In the genomic region with DNA sequence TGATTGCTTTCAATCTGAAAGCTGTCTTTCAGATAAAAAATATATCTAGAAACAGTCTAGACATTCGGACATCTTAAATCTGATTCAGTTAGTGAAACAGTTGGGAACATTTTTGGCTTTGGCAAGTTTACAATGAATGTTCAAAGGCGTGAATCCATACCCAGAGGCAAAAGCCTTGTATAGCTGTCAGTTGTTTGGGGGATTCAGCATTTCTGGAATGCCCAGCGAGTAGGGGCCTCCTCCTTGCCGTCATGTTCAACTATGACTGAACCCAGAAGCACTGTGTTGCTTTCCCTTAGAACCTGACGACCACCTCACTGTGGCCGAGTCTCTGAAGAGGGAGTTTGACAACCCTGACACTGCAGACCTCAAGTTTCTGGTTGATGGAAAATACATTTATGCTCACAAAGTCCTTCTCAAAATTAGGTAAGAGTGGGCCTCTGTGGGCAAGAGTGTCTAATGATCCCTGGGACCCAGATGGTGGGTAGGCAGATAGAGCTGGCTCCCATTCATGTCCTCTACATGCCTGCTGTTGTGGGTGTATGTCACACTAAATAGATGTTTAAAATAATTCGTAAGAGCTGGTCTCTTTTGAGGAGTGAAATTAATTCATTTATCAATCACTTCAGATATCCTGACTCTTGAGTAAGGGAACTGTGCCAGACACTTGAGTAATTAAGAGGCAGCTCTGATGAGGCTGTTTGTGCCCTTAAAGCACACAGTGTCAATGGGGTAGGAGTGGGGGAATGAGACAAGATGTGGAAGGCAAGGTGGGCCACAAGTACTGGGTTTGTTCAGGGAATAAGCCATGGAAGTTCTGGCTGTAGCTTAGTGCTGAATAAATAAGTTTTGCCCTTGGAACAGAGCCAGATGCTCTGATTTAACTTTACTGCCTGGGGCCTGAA, we compare ENCODE assay signal across 12 mouse cellular contexts. TPM values are rescaled to one million over a fixed set of nuclear protein-coding genes. Genes with fewer than 3 reads are reported as not detected.
A peak's percentile ranks its signal among the peaks of the same experiment; 100 is the strongest.
DNase-seq lines count a peak whose midpoint lies in the region; ATAC-seq and TF ChIP-seq lines count a peak whose summit lies in the region.
"Had no signal": no experiment of that assay in that cellular context is flagged by ENCODE, and none has a peak within 500 bp of the region (broad histone marks: within the 10 kb centered on the region; RNA-seq: fewer than 3 reads in every experiment).

No protein-coding gene starts in this region.

- no peak for TF ChIP-seq CTCF in liver, adult 2 months (IDR thresholded peaks at IDR 0.05; ENCODE audit: low read depth, low read length)
- no peak for TF ChIP-seq CTCF in cortical plate, adult 2 months (IDR thresholded peaks at IDR 0.05; ENCODE audit: extremely low read depth, insufficient read depth, low read length)

- peaks cover 22% of the 10 kb centered on the region for H3K4me1 ChIP-seq in forebrain, embryonic 13.5 days
- H3K4me1 ChIP-seq in forebrain, embryonic 10.5 days, result peaks cover 12% of the 10 kb centered on the region
- peaks cover 57% of the 10 kb centered on the region for H3K4me1 ChIP-seq in liver, adult 2 months (ENCODE audit: control insufficient read depth, insufficient read depth, low read length)
- H3K4me1 ChIP-seq in cortical plate, adult 2 months (ENCODE audit: control insufficient read depth, insufficient read depth, low read length), result peaks cover 10% of the 10 kb centered on the region

- ATAC-seq in forebrain, embryonic 13.5 days, result peak; percentile 67

- H3K4me2 ChIP-seq in forebrain, embryonic 13.5 days, result no peak overlapping the region
- H3K4me2 ChIP-seq: hindbrain, embryonic 14.5 days had no signal

- no peaks in the 10 kb centered on the region for H3K9me3 ChIP-seq in forebrain, embryonic 13.5 days (replicated peaks)
- no peaks in the 10 kb centered on the region for H3K9me3 ChIP-seq in forebrain, embryonic 10.5 days

- no peak for DNase-seq in forebrain, embryonic 10.5 days (ENCODE audit: extremely low spot score, low spot score)
- DNase-seq in liver, adult 2 months (ENCODE audit: extremely low read depth, low read depth, low spot score), result peak; percentile 31
- DNase-seq in liver, result no peak
- peak; percentile 53 to 62 for DNase-seq in layer of hippocampus, postnatal 36 days
- no peak for DNase-seq in lung, postnatal 14 days
- DNase-seq in spleen, adult 12 weeks (ENCODE audit: low spot score), result no peak
- DNase-seq: embryo, embryonic 11 days; kidney, adult 8-10 months had no signal

- no peak for TF ChIP-seq POLR2A in liver, adult 2 months (IDR thresholded peaks at IDR 0.05; ENCODE audit: extremely low read depth, insufficient read depth, low read length)
- TF ChIP-seq POLR2A in cortical plate, adult 2 months (IDR thresholded peaks at IDR 0.05; ENCODE audit: extremely low read depth, insufficient read depth, low read length), result no peak

- no peak overlapping the region for H3K4me3 ChIP-seq in forebrain, embryonic 13.5 days
- H3K4me3 ChIP-seq in forebrain, embryonic 10.5 days, result no peak overlapping the region
- H3K4me3 ChIP-seq in liver, adult 2 months (ENCODE audit: insufficient read depth, low read depth, low read length), result no peak overlapping the region
- H3K4me3 ChIP-seq in cortical plate, adult 2 months (ENCODE audit: insufficient read depth, low read length), result no peak overlapping the region

- H3K36me3 ChIP-seq in forebrain, embryonic 13.5 days (ENCODE audit: poor library complexity, severe bottlenecking), result peaks cover 78% of the 10 kb centered on the region
- H3K36me3 ChIP-seq in forebrain, embryonic 10.5 days (replicated peaks), result peaks cover 100% of the 10 kb centered on the region
- H3K36me3 ChIP-seq in liver, adult 2 months (ENCODE audit: control insufficient read depth, insufficient read depth, low read length), result peaks cover 2% of the 10 kb centered on the region; the same call in 1 of the 2 replicates

- H3K9ac ChIP-seq in forebrain, embryonic 13.5 days, result no peak overlapping the region
- no peak overlapping the region; the same call in 1 of the 2 replicates for H3K9ac ChIP-seq in liver, adult 2 months (ENCODE audit: low read depth, low read length)
- H3K9ac ChIP-seq: hindbrain, embryonic 14.5 days; liver, embryonic 14.5 days had no signal

- H3K27me3 ChIP-seq in forebrain, embryonic 13.5 days, result no peaks in the 10 kb centered on the region
- H3K27me3 ChIP-seq in forebrain, embryonic 10.5 days (ENCODE audit: poor library complexity, severe bottlenecking), result no peaks in the 10 kb centered on the region
- no peaks in the 10 kb centered on the region for H3K27me3 ChIP-seq in liver, adult 2 months (ENCODE audit: control insufficient read depth, insufficient read depth, low read length)

- H3K27ac ChIP-seq in forebrain, embryonic 13.5 days, result peak overlapping the region; percentile 78
- H3K27ac ChIP-seq in forebrain, embryonic 10.5 days, result no peak overlapping the region
- peak overlapping the region; percentile 26; the same call in 1 of the 2 replicates for H3K27ac ChIP-seq in liver, adult 2 months (replicated peaks; ENCODE audit: insufficient read depth, low read depth, low read length)
- H3K27ac ChIP-seq in cortical plate, adult 2 months (ENCODE audit: insufficient read depth, low read length), result 0 out of 2 replicates have a peak overlapping the region, but pooled peaks have one; percentile 70
- H3K27ac ChIP-seq: hindbrain, embryonic 14.5 days; liver, embryonic 14.5 days had no signal

- no peaks in the 10 kb centered on the region for H3K79me2 ChIP-seq in liver, adult 2 months (ENCODE audit: control insufficient read depth, insufficient read depth, low read length)

- 64% methylated on average over 7 of the region's 7 CpGs for WGBS in forebrain, embryonic 13.5 days
- 85% methylated on average over 7 of the region's 7 CpGs for WGBS in forebrain, embryonic 10.5 days
- 89% methylated on average over 7 of the region's 7 CpGs for WGBS in liver, adult 2 months

RNA-seq across cellular contexts. Expression of gene Rcbtb2, which starts 51.5 kb away (rescaled TPM):
- polyA plus RNA-seq in forebrain, embryonic 13.5 days (2015; fragmentation: Nextera tagmentation; extraction: Ambion mirVana), result 110 and 111 TPM in 2 replicates
- polyA plus RNA-seq in forebrain, embryonic 10.5 days (2016; fragmentation: Nextera tagmentation; extraction: Ambion mirVana), result 165 and 168 TPM in 2 replicates
- total RNA-seq in liver, adult 2 months (2014; rRNA removed), result 30.3 and 32.6 TPM in 2 replicates
- polyA plus RNA-seq in liver, adult 2 months (2012; rRNA removed), result 26.0 and 28.0 TPM in 2 replicates
- 22.9 and 23.8 TPM in 2 replicates for polyA plus RNA-seq in cortical plate, adult 2 months (2012; rRNA removed)
- total RNA-seq in layer of hippocampus, postnatal 36 days (2021), result 10 to 100 TPM; 23.9 to 32.3 TPM

Comparison
In these comparisons a context has a peak if more than half of its experiments do, and no peak if none do; other contexts are left out.
1. DNase-seq: peak in liver, adult 2 months (single experiment) and layer of hippocampus, postnatal 36 days (2 of 2); none in forebrain, embryonic 10.5 days (single experiment), liver (single experiment), lung, postnatal 14 days (single experiment) and spleen, adult 12 weeks (single experiment).